Mouse (Mus musculus) spleen, adult 2 months (tissue): Measurements from ENCODE around the gene Mtss1l.

Experiments used
- CTCF ChIP-seq: fragments of 200-500 bp; IDR thresholded peaks from 2 replicates; pipeline ENCODE4 v1.5.1; 2011; ENCODE audit warnings: mild to moderate bottlenecking, inconsistent platforms; ENCODE audit not compliant: insufficient read depth, insufficient read length, insufficient replicate concordance; ENCODE audit errors: extremely low read depth
- POLR2A ChIP-seq: fragments of 200-500 bp; IDR thresholded peaks from 2 replicates; pipeline ENCODE4 v1.6.1; 2011; ENCODE audit warnings: low read depth, low read length, inconsistent platforms

DNA sequence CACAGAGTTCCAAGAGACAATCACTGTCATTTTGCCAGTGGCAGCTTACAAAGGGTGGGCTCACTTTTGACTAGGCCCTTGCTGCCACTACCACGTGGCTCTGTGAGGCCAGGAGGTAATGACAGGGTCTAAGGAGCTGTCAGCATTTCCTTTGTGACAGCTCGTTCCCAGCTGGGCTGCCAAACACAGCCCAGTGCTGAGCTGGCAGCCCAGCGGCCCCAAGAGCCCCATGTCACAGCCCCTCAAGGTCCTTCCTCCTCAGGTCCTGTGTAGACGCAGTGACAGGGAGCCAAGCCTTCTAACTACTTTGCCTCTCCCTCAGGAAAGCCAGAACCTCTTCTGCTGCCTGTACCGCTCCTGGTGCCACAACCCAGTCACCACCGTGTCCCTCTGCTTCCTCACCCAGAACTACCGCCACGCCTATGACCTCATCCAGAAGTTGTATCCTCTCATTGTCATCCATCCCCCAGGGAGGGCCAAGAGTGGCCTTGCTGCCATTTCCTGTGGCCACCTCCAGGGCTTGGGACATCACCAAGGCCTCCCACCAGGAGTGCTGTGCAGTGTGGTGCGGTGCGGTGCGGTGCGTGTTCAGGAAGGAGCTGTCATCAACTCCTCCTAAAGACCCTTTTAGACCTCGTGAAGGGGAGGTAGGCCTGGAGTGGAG lies 9.9 kb upstream of the Mtss1l start:
- TF ChIP-seq CTCF (no peak), POLR2A (no peak)
